Mouse (Mus musculus) fat pad, adult 2 months (tissue): Measurements from ENCODE around the gene Prss28.

ENCODE experiments used
- DNase-seq: peaks from one replicate; pipeline ENCODE4 v3.0.0-alpha.2; 2011; ENCODE audit warnings: low read depth, low spot score; ENCODE audit errors: extremely low read depth

Gene Prss28

GRCm38 (mm10) chr17:25308346-25308745 lies at the start of gene Prss28:
Gene Prss28 (plus strand): TSS chr17:25308646.
- no peak for DNase-seq

DNA sequence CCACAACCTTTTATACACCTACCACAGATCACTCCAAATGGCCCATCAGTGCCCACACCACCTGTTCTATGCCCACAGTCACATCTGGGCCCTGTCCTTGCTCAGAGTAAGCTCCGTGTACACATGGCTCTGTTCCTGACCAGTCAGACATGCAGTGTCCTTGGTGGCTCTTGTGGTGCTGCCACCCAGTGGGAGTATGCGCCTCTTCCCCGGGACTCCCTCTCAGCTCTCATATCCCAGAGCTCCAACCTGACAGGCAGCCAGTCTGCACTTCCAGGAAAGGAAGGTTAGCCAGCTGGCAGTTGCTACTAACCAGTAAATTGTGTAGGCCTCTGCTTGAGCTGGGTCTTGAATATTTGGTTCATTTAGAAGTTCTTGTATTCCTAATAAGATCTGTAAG lies 44.0 kb upstream of the Prss28 start:
- no peak for DNase-seq

- no peak for DNase-seq
Measured at GRCm38 (mm10) chr17:25270795-25271335, 37.6 kb upstream of the Prss28 start.

DNA sequence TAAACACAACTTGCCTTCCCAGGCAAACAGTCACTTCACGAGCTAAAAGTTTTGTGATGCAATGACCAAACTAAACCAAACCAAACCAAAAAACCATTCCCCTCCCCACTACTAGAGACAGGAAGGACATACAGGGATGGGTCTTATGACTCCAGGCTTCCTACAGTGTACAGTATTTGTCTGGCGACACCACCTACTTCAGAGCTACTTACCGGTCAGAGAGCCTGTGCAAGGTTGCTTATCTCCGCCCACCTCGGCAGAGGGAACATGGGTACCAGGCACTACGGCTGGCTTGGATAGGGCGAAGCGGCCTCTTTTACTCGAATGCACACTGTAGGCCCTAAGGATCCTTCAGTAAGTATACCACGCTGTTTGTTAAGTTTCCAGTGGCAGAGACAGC lies 36.1 kb upstream of the Prss28 start:
- DNase-seq: no peak

DNA sequence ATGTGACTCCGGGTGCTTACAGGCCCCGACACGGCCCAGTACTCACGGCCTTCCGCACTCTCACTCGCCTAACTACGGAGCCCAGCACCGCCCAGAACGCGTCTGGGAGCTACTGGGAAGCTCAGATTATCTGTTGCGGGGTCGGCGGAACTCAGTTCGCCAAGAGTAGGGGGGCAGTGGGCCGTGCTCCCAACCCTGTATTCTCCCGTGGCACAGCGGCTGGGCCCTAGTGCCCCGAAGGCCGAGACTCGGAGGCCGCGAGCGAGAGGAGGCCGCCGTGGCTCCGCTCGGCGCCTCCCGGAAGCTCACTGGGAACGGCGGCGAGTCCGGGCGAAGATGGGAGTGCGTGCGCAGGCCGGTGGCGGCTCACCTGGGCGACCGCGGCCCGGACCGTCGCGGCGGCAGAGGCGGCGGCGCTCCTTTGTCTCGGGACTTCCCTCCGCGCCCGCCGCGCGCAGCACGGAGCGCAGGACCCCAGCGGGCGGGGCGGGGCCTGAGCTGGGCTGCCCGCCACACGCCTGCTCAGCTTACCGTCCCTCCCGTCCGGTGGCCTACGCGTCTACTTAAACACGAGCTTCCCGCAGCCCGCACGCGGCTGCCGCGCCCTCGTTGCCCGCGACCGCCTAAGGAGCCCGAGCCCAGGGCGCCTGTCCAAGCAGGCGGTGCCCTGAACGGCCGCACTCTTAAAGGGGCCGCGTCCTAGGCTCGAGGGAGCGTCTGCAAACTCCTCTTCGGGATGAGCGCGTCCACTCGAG lies 35.3 kb upstream of the Prss28 start:
- DNase-seq: peak; percentile 54

GRCm38 (mm10) chr17:25273706-25274501 lies 34.5 kb upstream of the Prss28 start:
- DNase-seq: peak; percentile 90

DNA sequence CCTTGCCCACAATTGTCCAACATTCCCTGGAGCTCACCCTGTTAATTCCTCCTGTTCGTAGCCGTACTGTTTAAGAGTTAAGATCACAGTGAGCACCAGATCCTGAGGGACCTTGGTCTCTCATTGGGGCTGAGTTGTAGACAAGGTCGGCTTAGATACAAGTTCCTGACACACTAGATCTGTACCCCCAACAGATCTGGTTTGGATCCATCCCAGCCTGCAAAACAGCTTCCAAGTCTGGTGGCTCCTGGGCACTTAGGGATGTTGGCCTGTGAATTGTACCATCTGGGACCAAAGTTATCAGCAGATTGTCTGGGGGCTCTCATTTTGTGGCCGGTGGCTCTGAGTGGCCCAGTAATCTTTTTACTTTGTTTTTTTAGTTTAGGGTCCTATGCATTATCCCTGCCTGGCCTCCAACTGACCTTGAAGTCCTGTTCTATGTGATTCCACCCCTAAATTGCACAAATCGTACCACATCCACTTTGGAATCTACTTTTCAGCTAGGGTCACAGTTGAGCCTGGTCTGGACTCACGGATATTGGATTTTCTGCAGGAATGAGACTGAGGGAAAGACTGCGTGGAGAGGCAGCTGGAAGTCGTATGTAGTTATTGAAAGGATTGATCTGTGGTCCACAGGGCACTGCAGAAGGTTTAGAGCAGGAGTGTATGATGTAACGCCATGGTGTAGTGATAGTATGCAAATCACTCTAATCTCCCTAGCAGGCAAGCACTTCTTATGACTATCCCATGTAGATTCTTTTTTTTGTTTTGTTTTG lies 33.7 kb upstream of the Prss28 start, which contains the start of gene Ube2i:
Gene Ube2i, minus strand, starts transcription at position 52 of the 776 bp plus-strand sequence.
- DNase-seq: no peak

DNA sequence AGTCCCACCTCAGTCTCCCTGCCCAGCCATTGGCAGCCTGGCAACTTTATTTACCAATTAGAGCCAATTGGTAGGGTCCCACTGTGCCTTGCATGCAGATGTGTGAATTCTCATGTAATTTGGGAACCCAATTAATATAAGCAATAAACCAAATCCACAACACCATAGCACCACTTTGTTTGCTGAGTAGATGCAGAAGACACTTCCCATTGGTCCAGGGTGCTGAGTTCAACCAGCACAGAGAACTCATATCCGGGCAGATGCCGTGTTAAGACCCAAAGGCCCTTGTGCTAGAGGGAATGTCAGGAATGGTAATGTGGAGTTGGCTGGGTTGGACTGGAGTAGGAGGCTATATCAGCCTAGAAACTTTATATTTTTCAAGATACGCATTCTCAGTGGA lies 32.6 kb upstream of the Prss28 start:
- no peak for DNase-seq

DNA sequence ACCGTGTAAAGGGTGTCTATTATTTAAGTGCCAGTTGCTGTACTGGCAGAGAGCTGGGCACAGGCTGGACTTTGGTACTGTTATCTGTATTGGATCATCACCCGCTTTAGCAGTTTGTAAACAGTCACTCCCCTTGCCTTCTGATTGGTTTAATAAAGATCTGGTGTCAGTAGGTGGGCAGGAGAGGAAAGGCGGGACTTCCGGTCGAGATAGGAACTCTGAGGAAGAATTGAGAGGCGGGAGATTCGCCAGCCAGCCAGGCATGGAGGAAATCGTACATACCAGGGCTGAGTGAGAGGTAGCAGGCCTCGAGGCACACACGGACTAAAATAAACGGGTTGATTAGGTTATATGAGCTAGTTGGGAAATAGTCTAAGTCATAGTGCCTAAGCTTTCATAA lies 26.3 kb upstream of the Prss28 start:
- no peak for DNase-seq

GRCm38 (mm10) chr17:25285033-25285432 lies 23.4 kb upstream of the Prss28 start:
- DNase-seq: no peak

- DNase-seq: no peak
Measured at GRCm38 (mm10) chr17:25288842-25289241, 19.6 kb upstream of the Prss28 start.

GRCm38 (mm10) chr17:25290411-25290810 lies 18.0 kb upstream of the Prss28 start:
- DNase-seq: no peak

DNA sequence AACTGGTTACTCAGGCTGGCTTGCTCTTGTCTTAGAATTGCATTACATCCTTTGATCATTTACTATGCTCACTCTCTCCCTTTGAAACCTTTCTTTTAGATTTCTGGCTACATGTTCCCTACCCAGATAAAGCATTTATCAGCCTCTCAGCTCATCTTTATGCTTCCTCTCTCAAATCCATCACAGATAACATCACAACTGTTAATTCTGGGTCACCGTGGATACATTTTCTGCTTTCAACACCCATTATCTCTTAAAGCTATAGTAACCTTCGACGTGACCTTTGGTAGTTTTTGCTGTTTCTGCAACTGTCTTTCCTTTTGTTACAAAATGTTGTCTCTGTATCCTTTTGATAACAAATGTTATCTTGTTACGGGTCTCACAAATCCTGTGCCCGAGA lies 15.0 kb upstream of the Prss28 start:
- DNase-seq: no peak

DNA sequence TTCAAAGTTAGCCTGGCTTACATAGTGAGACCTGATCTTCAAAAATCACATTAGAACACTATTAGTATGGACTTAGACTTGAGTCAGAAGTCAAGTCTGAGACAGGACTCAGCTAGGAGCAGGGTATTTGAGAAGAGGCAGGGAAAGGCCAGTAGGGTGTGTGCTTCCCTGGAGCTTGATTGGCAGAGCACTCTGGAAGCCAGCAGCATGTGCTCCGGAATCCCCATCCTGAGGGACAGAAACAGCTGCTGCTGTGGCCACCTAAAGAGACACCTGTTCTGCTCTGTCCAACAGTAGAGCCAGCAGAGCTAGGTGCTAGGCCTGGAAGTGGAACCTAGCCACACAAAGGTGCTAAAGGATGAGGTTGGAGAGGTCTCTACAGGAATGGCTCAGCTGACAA lies 14.3 kb upstream of the Prss28 start:
- DNase-seq: no peak

DNA sequence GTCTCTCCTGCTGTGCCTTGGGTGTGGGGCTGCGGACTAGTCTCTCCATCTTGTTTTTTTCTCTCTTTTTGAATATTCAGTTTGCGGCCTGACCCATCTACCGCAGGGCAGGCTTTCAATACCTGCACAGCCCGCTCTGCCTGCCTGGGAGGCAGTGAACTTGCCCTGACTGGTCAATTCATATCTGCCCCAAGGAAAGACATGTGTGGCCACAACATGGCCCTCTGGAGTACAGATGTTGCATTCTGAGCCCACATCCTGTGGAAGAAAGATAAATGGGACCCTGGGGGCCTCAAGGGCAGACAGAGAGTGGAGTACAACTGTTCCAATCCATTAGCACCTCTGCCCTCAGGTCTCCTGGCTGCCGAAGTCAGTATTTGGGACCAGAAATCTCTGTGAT lies 10.4 kb upstream of the Prss28 start, which contains the start of gene Prss34:
Gene Prss34, plus strand, starts transcription at position 301 of the 400 bp plus-strand sequence.
- no peak for DNase-seq

GRCm38 (mm10) chr17:25318354-25318753 lies 9.9 kb downstream of the Prss28 start, which contains the start of gene Prss29:
Gene Prss29 (plus strand): TSS chr17:25318654.
- DNase-seq: no peak

- no peak for DNase-seq
Measured at GRCm38 (mm10) chr17:25320819-25321218, 12.4 kb downstream of the Prss28 start.

GRCm38 (mm10) chr17:25322930-25323329 lies 14.5 kb downstream of the Prss28 start:
- DNase-seq: no peak

DNA sequence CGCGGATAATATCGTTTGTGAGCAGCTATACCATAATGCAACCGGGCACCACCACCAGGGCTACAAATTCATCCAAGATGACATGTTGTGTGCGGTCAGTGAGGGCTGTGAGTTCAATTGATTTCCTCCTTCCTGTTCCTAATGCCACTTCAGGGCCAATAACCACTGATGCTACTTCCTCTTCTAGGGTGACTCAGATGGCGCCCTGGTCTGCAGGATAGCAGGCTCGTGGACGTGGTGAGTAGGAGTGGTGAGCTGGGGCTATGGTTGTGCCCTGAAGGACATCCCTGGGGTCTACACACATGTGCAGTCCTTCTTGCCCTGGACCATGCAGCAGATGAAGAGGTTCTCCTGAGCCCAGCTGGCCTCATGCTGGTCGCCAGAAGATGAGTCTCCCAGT lies 23.9 kb downstream of the Prss28 start:
- DNase-seq: no peak

- no peak for DNase-seq
Measured at GRCm38 (mm10) chr17:25333943-25334342, 25.5 kb downstream of the Prss28 start.

- no peak for DNase-seq
Measured at GRCm38 (mm10) chr17:25338218-25338617, 29.8 kb downstream of the Prss28 start.
